Mouse (Mus musculus): ENCODE data around the gene Rpl35a. TPM values are rescaled to one million over a fixed set of nuclear protein-coding genes. Genes with fewer than 3 reads are reported as not detected.

Rpl35a gene
- polyA plus RNA-seq, 1 experiment from 2014 or later = 1,051 TPM

GRCm38 (mm10) chr16:33060926-33061325 is 4.7 kb downstream of the Rpl35a start:
- no peaks in the 10 kb centered on the region for H3K9me3 ChIP-seq (ENCODE audit: control insufficient read depth, low read length)
- ATAC-seq (ENCODE audit: low FRiP score, low TSS enrichment) = no peak
- peaks cover 23% of the 10 kb centered on the region for H3K4me1 ChIP-seq (ENCODE audit: control insufficient read depth, insufficient read depth, low read length)
- no peak overlapping the region for H3K9ac ChIP-seq (ENCODE audit: low read depth, low read length)
- no peak overlapping the region for H3K4me3 ChIP-seq (ENCODE audit: low read length)
- peaks cover 35% of the 10 kb centered on the region for H3K36me3 ChIP-seq (ENCODE audit: control insufficient read depth, insufficient read depth, low read length)
- H3K27me3 ChIP-seq (ENCODE audit: control insufficient read depth, insufficient read depth, low read length) = no peaks in the 10 kb centered on the region
- WGBS = 90% methylated on average over 2 of the region's 2 CpGs
- H3K27ac ChIP-seq (ENCODE audit: low read depth, low read length) = no peak overlapping the region
- H3K4me2 ChIP-seq (replicated peaks; ENCODE audit: low read depth, low read length) = no peak overlapping the region

- peak overlapping the region; percentile 81; the same call in 1 of the 2 replicates for H3K4me3 ChIP-seq (ENCODE audit: low read length)
- H3K36me3 ChIP-seq (ENCODE audit: control insufficient read depth, insufficient read depth, low read length) = peaks cover 36% of the 10 kb centered on the region
- ATAC-seq (ENCODE audit: low FRiP score, low TSS enrichment) = no peak
- H3K9ac ChIP-seq (ENCODE audit: low read depth, low read length) = no peak overlapping the region
- peak overlapping the region; percentile 85 for H3K4me2 ChIP-seq (replicated peaks; ENCODE audit: low read depth, low read length)
- H3K9me3 ChIP-seq (ENCODE audit: control insufficient read depth, low read length) = no peaks in the 10 kb centered on the region
- H3K4me1 ChIP-seq (ENCODE audit: control insufficient read depth, insufficient read depth, low read length) = peaks cover 23% of the 10 kb centered on the region
- H3K27me3 ChIP-seq (ENCODE audit: control insufficient read depth, insufficient read depth, low read length) = no peaks in the 10 kb centered on the region
- 52% methylated on average over 11 of the region's 11 CpGs for WGBS
- H3K27ac ChIP-seq (ENCODE audit: low read depth, low read length) = no peak overlapping the region
These were observed 5.1 kb downstream of the Rpl35a start for GRCm38 (mm10) chr16:33061400-33061799.

GRCm38 (mm10) chr16:33062024-33062681 is 5.9 kb downstream of the Rpl35a start, which contains the start of gene Lmln:
Lmln (plus strand) TSS chr16:33062521.
- H3K36me3 ChIP-seq (ENCODE audit: control insufficient read depth, insufficient read depth, low read length) = peaks cover 38% of the 10 kb centered on the region
- ATAC-seq (ENCODE audit: low FRiP score, low TSS enrichment) = peak; percentile 97
- peak within 1 kb of the TSS; percentile 85 for H3K4me2 ChIP-seq (replicated peaks; ENCODE audit: low read depth, low read length)
- no peaks in the 10 kb centered on the region for H3K9me3 ChIP-seq (ENCODE audit: control insufficient read depth, low read length)
- H3K4me1 ChIP-seq (ENCODE audit: control insufficient read depth, insufficient read depth, low read length) = peaks cover 23% of the 10 kb centered on the region
- peak within 1 kb of the TSS; percentile 80 for H3K9ac ChIP-seq (ENCODE audit: low read depth, low read length)
- H3K4me3 ChIP-seq (ENCODE audit: low read length) = peak within 1 kb of the TSS; percentile 81
- H3K27me3 ChIP-seq (ENCODE audit: control insufficient read depth, insufficient read depth, low read length) = no peaks in the 10 kb centered on the region
- peak within 1 kb of the TSS; percentile 80 for H3K27ac ChIP-seq (ENCODE audit: low read depth, low read length)
- under 1% methylated on average over 55 of the region's 64 CpGs for WGBS

GRCm38 (mm10) chr16:33062682-33063131 is 6.5 kb downstream of the Rpl35a start:
- H3K9ac ChIP-seq (ENCODE audit: low read depth, low read length) = peak overlapping the region; percentile 80
- peak overlapping the region; percentile 85 for H3K4me2 ChIP-seq (replicated peaks; ENCODE audit: low read depth, low read length)
- H3K9me3 ChIP-seq (ENCODE audit: control insufficient read depth, low read length) = no peaks in the 10 kb centered on the region
- H3K27me3 ChIP-seq (ENCODE audit: control insufficient read depth, insufficient read depth, low read length) = no peaks in the 10 kb centered on the region
- H3K27ac ChIP-seq (ENCODE audit: low read depth, low read length) = peak overlapping the region; percentile 80
- ATAC-seq (ENCODE audit: low FRiP score, low TSS enrichment) = peak; percentile 68
- H3K4me1 ChIP-seq (ENCODE audit: control insufficient read depth, insufficient read depth, low read length) = peaks cover 23% of the 10 kb centered on the region
- H3K4me3 ChIP-seq (ENCODE audit: low read length) = peak overlapping the region; percentile 81
- peaks cover 38% of the 10 kb centered on the region for H3K36me3 ChIP-seq (ENCODE audit: control insufficient read depth, insufficient read depth, low read length)
- under 1% methylated on average over 35 of the region's 35 CpGs for WGBS

GRCm38 (mm10) chr16:33063267-33063666 is 7.0 kb downstream of the Rpl35a start:
- Histone ChIP-seq H3K27ac (ENCODE audit: low read depth, low read length) (no peak overlapping the region), H3K9ac (ENCODE audit: low read depth, low read length) (peak overlapping the region; percentile 80; the same call in 1 of the 2 replicates), H3K4me3 (ENCODE audit: low read length) (peak overlapping the region; percentile 81), H3K36me3 (ENCODE audit: control insufficient read depth, insufficient read depth, low read length) (peaks cover 32% of the 10 kb centered on the region), H3K4me1 (ENCODE audit: control insufficient read depth, insufficient read depth, low read length) (peaks cover 17% of the 10 kb centered on the region), H3K9me3 (ENCODE audit: control insufficient read depth, low read length) (no peaks in the 10 kb centered on the region), H3K27me3 (ENCODE audit: control insufficient read depth, insufficient read depth, low read length) (no peaks in the 10 kb centered on the region), H3K4me2 (replicated peaks; ENCODE audit: low read depth, low read length) (peak overlapping the region; percentile 85)
- no peak for ATAC-seq (ENCODE audit: low FRiP score, low TSS enrichment)
- WGBS = 28% methylated on average over 7 of the region's 7 CpGs

- Histone ChIP-seq H3K27me3 (ENCODE audit: control insufficient read depth, insufficient read depth, low read length) (no peaks in the 10 kb centered on the region), H3K4me3 (ENCODE audit: low read length) (no peak overlapping the region), H3K9ac (ENCODE audit: low read depth, low read length) (no peak overlapping the region), H3K9me3 (ENCODE audit: control insufficient read depth, low read length) (no peaks in the 10 kb centered on the region), H3K36me3 (ENCODE audit: control insufficient read depth, insufficient read depth, low read length) (peaks cover 19% of the 10 kb centered on the region), H3K4me1 (ENCODE audit: control insufficient read depth, insufficient read depth, low read length) (peaks cover 8% of the 10 kb centered on the region), H3K27ac (ENCODE audit: low read depth, low read length) (no peak overlapping the region), H3K4me2 (replicated peaks; ENCODE audit: low read depth, low read length) (no peak overlapping the region)
- WGBS = 78% methylated on average over 9 of the region's 9 CpGs
- no peak for ATAC-seq (ENCODE audit: low FRiP score, low TSS enrichment)
These were observed 8.4 kb downstream of the Rpl35a start for GRCm38 (mm10) chr16:33064636-33065035.

GRCm38 (mm10) chr16:33070928-33071327 is 14.7 kb downstream of the Rpl35a start:
- Histone ChIP-seq H3K27ac (ENCODE audit: low read depth, low read length) (no peak overlapping the region), H3K9me3 (ENCODE audit: control insufficient read depth, low read length) (no peaks in the 10 kb centered on the region), H3K4me3 (ENCODE audit: low read length) (no peak overlapping the region), H3K27me3 (ENCODE audit: control insufficient read depth, insufficient read depth, low read length) (no peaks in the 10 kb centered on the region), H3K9ac (ENCODE audit: low read depth, low read length) (no peak overlapping the region), H3K4me1 (ENCODE audit: control insufficient read depth, insufficient read depth, low read length) (no peaks in the 10 kb centered on the region), H3K36me3 (ENCODE audit: control insufficient read depth, insufficient read depth, low read length) (peaks cover 12% of the 10 kb centered on the region), H3K4me2 (replicated peaks; ENCODE audit: low read depth, low read length) (no peak overlapping the region)
- ATAC-seq (ENCODE audit: low FRiP score, low TSS enrichment) = no peak

- H3K27me3 ChIP-seq (ENCODE audit: control insufficient read depth, insufficient read depth, low read length) = no peaks in the 10 kb centered on the region
- H3K9ac ChIP-seq (ENCODE audit: low read depth, low read length) = no peak overlapping the region
- H3K4me1 ChIP-seq (ENCODE audit: control insufficient read depth, insufficient read depth, low read length) = no peaks in the 10 kb centered on the region
- H3K27ac ChIP-seq (ENCODE audit: low read depth, low read length) = no peak overlapping the region
- H3K36me3 ChIP-seq (ENCODE audit: control insufficient read depth, insufficient read depth, low read length) = peaks cover 9% of the 10 kb centered on the region
- H3K4me3 ChIP-seq (ENCODE audit: low read length) = no peak overlapping the region
- ATAC-seq (ENCODE audit: low FRiP score, low TSS enrichment) = no peak
- 76% methylated on average over 6 of the region's 6 CpGs for WGBS
- no peaks in the 10 kb centered on the region for H3K9me3 ChIP-seq (ENCODE audit: control insufficient read depth, low read length)
- H3K4me2 ChIP-seq (replicated peaks; ENCODE audit: low read depth, low read length) = no peak overlapping the region
These were observed 16.8 kb downstream of the Rpl35a start for GRCm38 (mm10) chr16:33072871-33073557.

- Histone ChIP-seq H3K4me2 (replicated peaks; ENCODE audit: low read depth, low read length) (no peak overlapping the region), H3K27ac (ENCODE audit: low read depth, low read length) (no peak overlapping the region), H3K9ac (ENCODE audit: low read depth, low read length) (no peak overlapping the region), H3K4me1 (ENCODE audit: control insufficient read depth, insufficient read depth, low read length) (no peaks in the 10 kb centered on the region), H3K27me3 (ENCODE audit: control insufficient read depth, insufficient read depth, low read length) (no peaks in the 10 kb centered on the region), H3K9me3 (ENCODE audit: control insufficient read depth, low read length) (no peaks in the 10 kb centered on the region), H3K4me3 (ENCODE audit: low read length) (no peak overlapping the region), H3K36me3 (ENCODE audit: control insufficient read depth, insufficient read depth, low read length) (peaks cover 9% of the 10 kb centered on the region)
- 82% methylated on average over 5 of the region's 5 CpGs for WGBS
- ATAC-seq (ENCODE audit: low FRiP score, low TSS enrichment) = no peak
These were observed 18.7 kb downstream of the Rpl35a start for GRCm38 (mm10) chr16:33074967-33075366.
